Mouse (Mus musculus): ENCODE results near the gene Lrmda.

The Lrmda gene

GRCm38 (mm10) chr14:22860631-22861030 lies 841.1 kb downstream of the Lrmda start:
- DNase-seq (ENCODE audit: extremely low spot score) = no peak

GRCm38 (mm10) chr14:22864132-22864531 lies 844.6 kb downstream of the Lrmda start:
- DNase-seq (ENCODE audit: extremely low spot score) = peak; percentile 19

DNA sequence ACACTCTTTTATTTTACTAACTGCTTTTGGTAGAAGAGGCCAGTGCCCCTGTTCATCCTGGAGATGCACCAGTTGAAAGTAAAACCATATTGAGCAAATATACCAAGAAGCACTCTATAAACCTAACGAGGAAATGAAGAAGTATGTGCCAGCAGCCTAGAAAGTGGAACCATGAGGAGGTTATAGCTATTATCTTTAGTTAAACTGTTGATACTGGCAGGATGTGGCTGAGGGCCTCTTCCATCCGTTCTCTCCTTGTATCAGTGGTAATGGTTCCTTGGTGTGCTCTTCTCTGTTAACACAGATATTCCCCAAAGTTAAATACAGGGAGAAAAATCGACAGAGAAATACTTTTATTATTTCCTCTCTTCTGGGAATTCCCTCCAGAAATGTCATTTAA lies 855.1 kb downstream of the Lrmda start:
- no peak for DNase-seq (ENCODE audit: extremely low spot score)

DNA sequence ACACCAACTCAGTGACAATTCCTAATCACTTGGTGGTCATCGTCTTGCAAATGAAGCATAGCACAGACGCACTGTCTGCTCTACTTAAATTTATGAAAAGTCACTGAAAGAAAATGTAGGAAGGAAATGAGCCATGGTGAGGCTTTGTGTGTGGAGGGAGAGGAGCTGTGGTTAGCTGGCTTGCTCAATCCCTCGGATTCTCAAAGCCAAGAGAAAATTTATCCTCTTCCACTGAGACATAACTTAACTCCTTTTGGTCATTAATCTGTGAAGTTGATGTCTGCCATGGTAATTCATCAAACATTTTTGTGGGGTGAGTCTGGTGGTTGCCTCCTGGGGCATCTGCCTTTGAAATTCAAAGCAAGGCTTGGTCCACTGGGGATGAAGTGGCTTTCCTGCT lies 867.7 kb downstream of the Lrmda start:
- DNase-seq (ENCODE audit: extremely low spot score) = no peak

- no peak for DNase-seq (ENCODE audit: extremely low spot score)
These were observed 879.8 kb downstream of the Lrmda start for GRCm38 (mm10) chr14:22899312-22899711.

DNA sequence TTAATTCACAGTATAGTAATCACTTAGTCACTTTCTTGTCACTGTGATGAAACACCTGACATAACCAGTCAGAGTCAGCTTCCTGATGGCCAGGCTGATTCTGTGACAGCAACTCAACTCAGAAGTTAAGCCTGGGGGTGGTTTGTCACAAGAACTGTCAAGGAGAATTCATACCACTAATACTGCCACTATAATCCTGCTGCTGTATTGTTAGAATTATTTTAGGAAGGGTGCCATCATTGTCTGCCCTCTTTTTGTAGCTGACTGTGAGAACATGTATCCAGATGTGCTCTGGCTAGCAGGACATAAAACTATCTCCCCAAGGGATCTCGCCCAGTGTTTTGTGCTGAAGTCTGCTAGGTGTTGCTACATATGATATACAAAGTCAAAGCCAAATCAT lies 882.6 kb downstream of the Lrmda start:
- DNase-seq (ENCODE audit: extremely low spot score) = no peak

- no peak for DNase-seq (ENCODE audit: extremely low spot score)
These were observed 883.4 kb downstream of the Lrmda start for GRCm38 (mm10) chr14:22902914-22903313.

- DNase-seq (ENCODE audit: extremely low spot score) = no peak
These were observed 886.5 kb downstream of the Lrmda start for GRCm38 (mm10) chr14:22905741-22906667.

GRCm38 (mm10) chr14:22906716-22907115 lies 887.2 kb downstream of the Lrmda start:
- DNase-seq (ENCODE audit: extremely low spot score) = peak; percentile 48

DNA sequence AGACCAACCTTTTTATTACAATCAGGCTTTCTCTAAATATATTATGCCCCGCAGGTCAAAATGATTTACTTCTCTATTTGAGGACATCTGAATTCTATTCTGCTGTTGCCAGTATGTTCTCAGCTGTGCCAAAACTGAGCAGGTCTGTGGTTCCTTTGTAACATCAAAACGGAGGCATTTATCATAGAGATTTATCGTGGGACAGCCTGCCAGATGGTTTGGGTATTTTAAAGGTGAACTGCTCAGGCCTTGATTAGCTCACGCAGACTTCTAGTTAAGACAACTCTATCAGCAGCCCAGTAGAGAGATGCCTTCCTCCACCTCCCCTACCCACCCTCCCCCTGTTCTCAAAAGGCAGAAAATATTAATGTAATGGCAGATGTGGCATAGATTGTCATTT lies 887.7 kb downstream of the Lrmda start:
- no peak for DNase-seq (ENCODE audit: extremely low spot score)

GRCm38 (mm10) chr14:22908006-22908405 lies 888.5 kb downstream of the Lrmda start:
- DNase-seq (ENCODE audit: extremely low spot score) = no peak

GRCm38 (mm10) chr14:22915463-22915862 lies 896.0 kb downstream of the Lrmda start:
- no peak for DNase-seq (ENCODE audit: extremely low spot score)

GRCm38 (mm10) chr14:22918499-22918898 lies 899.0 kb downstream of the Lrmda start:
- DNase-seq (ENCODE audit: extremely low spot score) = no peak

DNA sequence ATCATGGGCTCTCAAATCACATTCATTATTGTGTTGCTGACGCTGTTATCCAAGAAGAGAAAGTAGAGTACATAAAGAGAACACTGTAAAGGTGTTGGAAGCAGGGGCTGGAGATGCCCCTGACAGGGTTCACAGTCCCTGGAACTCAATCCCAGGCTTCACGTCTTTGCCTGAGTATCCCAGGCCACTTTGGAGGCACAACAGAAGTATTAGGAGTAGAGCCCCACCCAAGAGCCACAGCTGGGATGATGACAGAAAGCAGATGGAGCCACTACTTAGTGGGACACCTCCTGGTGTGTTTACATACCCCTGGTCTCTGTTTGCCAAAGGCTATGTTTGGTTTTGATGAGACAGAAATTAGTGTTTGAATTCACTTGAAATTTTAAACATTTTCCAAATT lies 899.4 kb downstream of the Lrmda start:
- DNase-seq (ENCODE audit: extremely low spot score) = no peak

DNA sequence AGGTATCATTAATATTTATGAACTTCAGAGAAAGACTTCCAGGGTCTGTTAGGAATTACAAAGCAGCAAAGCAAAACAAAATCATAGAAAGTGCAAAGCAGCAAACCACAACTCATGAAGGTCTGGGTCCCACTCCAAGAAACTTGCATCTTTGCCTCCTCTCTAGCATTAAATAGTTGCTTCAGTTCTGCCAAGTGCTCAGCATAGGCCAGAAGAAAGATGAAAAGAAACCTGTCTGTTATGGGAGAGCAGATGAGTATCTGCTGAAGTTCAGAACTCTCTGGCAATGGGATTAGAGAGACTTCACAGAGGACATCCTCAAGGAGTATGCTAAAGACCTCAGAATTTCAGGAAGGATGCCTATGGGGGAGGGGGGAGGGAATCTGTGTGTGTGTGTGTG lies 901.6 kb downstream of the Lrmda start:
- no peak for DNase-seq (ENCODE audit: extremely low spot score)

DNA sequence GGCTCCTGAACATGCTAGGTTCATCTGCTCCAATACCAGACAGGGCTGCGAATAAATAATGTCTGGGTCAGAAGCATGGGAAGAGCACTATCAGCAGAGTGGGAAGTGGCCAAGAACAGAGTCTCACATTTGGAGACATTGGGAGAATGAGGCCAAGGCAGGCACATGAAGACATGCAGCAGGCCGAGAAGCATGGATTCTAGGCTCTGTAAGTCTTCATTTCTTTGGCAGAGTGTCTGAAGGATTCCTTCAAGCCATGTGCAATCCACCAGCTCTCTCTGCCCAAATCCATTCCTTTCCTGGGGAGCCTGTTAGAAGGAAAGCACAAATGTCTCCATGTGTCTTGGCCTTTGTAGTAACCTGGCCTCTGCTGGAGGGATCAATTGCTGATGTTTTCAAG lies 902.3 kb downstream of the Lrmda start:
- no peak for DNase-seq (ENCODE audit: extremely low spot score)

- no peak for DNase-seq (ENCODE audit: extremely low spot score)
These were observed 903.1 kb downstream of the Lrmda start for GRCm38 (mm10) chr14:22922571-22922970.

- DNase-seq (ENCODE audit: extremely low spot score) = no peak
These were observed 903.7 kb downstream of the Lrmda start for GRCm38 (mm10) chr14:22923251-22923650.

DNA sequence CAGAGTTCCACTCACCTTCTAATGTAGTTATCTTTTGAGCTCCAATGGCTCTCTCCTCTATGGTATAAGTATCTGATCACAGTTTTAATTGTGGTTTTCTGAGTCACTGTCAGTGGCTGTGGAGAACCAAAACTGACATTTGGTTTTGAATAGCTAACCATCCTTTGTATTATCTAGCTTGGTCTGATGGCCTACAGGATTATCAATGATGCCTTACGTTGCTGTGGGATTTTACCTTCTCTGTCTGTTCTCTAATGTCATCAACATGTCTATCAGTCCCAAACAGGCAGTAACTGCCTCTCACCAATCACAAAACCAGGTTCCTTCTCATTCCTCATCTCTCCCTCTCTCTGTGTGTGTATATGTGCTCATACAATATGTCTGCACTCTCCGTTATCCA lies 908.8 kb downstream of the Lrmda start:
- no peak for DNase-seq (ENCODE audit: extremely low spot score)

- DNase-seq (ENCODE audit: extremely low spot score) = no peak
These were observed 909.2 kb downstream of the Lrmda start for GRCm38 (mm10) chr14:22928683-22929082.

- DNase-seq (ENCODE audit: extremely low spot score) = no peak
These were observed 910.1 kb downstream of the Lrmda start for GRCm38 (mm10) chr14:22929585-22929984.

DNA sequence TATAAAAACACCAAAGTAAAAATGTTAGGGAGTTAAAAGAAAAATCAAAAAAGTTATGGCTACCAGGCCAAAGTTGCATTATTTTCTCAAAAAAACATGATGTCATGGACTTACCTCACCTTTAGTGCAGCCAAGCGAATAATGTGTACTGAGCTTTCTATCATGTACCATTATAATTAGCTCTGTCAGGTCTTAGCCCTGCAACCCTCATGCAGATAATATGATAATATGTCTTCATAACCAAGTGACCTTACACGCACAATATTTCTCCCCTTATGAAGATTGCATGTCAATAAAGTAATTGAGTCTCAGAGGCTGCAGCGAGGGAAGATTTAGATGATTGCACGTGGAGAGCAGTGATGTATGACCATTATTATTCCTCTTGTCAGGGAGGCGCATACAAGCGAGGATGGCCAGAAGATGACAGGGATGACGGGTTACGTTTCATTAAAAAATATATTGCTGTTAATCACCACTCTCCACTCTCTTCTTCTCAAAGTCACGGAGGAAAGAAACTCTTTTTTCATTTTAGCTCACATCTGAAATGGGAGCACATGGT lies 911.1 kb downstream of the Lrmda start:
- no peak for DNase-seq (ENCODE audit: extremely low spot score)

- no peak for DNase-seq (ENCODE audit: extremely low spot score)
These were observed 911.8 kb downstream of the Lrmda start for GRCm38 (mm10) chr14:22931114-22931822.
